Mouse (Mus musculus): ENCODE data around the gene Aqp11.
A peak's percentile ranks its signal among the peaks of the same experiment; 100 is the strongest.

Gene Aqp11

DNA sequence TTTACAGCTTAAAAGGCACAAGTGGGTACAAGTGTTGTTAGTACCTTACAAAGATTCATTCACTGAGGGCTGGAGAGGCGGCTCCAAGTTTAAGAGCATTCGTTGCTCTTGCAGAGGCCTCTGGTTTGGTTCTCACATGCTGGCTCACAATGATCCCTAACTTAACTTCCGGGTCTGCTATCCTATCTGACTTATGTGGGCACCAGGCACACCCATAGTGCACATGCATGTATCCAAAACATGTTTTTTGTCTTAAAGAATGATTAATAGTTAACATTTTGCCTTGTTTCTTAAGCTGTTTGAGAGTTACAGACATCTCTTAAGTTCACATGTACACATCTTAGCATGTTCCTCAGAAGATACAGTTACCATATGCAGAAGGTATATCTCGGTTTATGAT, 37.9 kb downstream of the Aqp11 start:
- DNase-seq, result no peak

DNA sequence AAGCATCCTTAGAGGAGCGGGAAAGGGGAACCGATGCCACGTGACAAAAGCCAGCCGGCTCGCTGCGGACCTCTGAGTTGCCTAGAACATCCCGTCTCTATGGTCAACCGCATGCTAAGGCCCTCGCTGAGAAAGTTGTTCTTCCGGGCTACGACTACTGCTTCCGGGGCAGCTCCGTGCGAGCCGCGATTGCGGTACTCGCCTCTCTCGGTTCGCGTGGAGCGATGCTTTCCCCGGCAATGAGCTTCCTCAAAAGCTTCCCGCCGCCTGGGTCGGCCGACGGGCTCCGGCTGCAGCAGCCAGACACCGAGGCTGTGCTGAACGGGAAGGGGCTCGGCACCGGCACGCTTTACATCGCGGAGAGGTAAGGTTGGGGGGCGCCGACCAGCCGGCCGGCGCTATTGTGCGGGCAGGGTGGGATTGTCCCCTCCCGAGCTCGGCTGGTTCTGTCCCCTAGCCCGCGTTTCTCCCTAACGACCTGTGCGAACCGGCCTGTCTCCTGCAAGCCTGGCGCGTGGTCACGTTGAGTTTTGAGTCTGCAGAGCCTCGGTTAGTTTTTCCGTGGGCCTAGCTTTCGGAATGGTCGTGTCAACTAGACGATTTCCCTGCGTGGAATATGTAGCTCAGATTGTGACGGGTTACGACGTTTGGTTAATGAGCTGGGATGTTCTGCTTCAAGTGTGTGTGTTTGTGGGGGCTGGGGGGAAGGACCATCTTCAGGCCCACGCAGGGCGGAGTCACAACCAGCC, 41.4 kb downstream of the Aqp11 start, which contains the start of gene Clns1a:
TSS of gene Clns1a (plus strand) at position 129 of the 749 bp plus-strand sequence.
- peak; percentile 95 for DNase-seq

DNA sequence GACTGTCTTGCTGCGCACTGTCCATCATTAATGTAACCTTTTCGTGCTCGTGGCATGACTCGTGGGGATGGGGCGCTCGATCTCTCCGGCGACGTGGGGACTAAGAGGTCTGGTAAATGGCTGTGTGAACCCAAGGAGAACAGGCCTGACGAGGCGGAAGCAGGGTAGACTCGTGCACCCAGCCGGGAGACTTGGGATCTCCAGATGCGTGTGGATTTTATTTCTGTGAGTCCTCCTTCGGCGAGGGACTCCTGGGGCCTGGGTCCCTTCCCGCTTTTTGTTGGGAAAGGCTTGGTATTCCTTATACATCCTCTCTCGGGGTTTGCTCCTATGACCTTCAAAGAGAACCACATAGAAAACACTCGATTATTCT, 42.0 kb downstream of the Aqp11 start:
- no peak for DNase-seq

DNA sequence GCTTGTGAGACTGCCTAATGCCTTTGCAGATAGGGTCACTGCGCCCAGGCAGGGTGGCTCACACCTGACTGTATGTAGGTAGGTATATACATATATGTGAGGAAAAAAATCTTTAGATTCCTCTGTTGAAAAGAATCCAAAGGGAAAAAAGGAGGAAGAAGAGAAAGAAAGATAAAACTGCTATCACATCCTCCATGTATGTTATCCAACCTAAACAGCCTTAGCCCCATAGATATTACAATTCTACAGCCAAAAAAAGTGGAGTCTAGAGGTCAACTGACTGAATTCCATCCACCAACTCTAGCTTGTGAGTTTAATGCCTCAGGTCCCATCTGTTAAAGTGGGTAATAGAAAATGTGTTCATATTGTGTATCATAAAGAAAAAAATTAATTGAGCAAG, 42.6 kb downstream of the Aqp11 start:
- DNase-seq, result no peak

DNA sequence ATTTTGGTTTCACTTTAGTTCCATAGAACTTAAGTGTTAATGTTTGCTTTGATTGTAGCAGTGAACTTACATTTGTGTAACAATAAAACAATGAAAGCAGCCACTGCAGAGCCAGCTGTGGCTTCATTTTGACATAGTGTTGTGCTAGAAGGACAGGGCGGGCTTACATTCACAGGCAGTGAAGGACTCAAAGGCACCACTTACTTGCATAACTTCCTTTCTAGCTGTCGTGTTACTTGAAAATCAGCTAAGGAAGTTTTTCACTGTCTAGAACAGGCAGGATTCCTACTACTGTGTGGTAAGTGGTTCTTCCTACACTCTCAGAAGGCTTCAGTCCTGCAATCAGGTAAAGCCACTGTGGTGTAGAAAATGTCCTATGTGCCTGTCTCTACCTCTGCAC, 50.3 kb downstream of the Aqp11 start:
- no peak for DNase-seq

DNA sequence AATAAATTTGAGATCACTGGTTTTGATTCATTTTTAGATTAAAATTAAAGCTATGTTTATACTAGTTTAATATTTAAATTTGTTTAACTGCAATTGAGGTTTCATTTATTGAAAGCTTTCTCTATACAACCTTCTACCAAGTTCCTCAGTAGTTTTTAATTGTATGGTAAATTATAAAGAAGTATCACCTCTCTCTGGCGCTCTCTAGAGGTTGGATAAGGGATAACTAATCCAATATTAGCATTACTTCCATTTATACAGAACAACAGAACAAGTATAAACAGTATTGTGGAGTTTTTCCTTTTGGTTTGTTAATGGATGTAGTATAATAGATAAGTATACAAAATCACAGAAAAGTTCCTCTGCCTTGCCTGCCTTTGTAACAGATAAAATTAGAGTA, 58.9 kb downstream of the Aqp11 start:
- DNase-seq, result no peak
